In genomic region chr2:8912417-8912816, GRCm38 (mm10) we compare ENCODE assay signal across 30 mouse cellular contexts.
DNase-seq lines count a peak whose midpoint lies in the region; ATAC-seq and TF ChIP-seq lines count a peak whose summit lies in the region.
"Had no signal": no experiment of that assay in that cellular context is flagged by ENCODE, and none has a peak within 500 bp of the region (broad histone marks: within the 10 kb centered on the region; RNA-seq: fewer than 3 reads in every experiment).

No protein-coding gene starts in this region.

- H3K27ac ChIP-seq in forebrain, postnatal 0 days (ENCODE audit: low read depth, low read length), result no peak overlapping the region
- H3K27ac ChIP-seq: forebrain, embryonic 13.5 days; hindbrain, embryonic 13.5 days; limb, embryonic 13.5 days; midbrain, embryonic 12.5 days; neural tube, embryonic 13.5 days had no signal

- H3K4me2 ChIP-seq in forebrain, postnatal 0 days (ENCODE audit: low read depth), result no peak overlapping the region
- H3K4me2 ChIP-seq: forebrain, embryonic 13.5 days; heart, embryonic 12.5 days; hindbrain, embryonic 13.5 days; limb, embryonic 13.5 days; liver, embryonic 11.5 days; midbrain, embryonic 12.5 days; neural tube, embryonic 13.5 days had no signal

- no peaks in the 10 kb centered on the region for H3K27me3 ChIP-seq in forebrain, postnatal 0 days (ENCODE audit: insufficient read depth, low read length)
- H3K27me3 ChIP-seq: forebrain, embryonic 13.5 days; heart, embryonic 12.5 days; hindbrain, embryonic 13.5 days; limb, embryonic 13.5 days; megakaryocyte, embryonic 14.5 days; midbrain, embryonic 12.5 days; neural tube, embryonic 13.5 days had no signal

- H3K4me1 ChIP-seq in forebrain, postnatal 0 days (ENCODE audit: insufficient read depth), result no peaks in the 10 kb centered on the region
- H3K4me1 ChIP-seq: forebrain, embryonic 13.5 days; heart, embryonic 12.5 days; hindbrain, embryonic 13.5 days; limb, embryonic 13.5 days; megakaryocyte, embryonic 14.5 days; midbrain, embryonic 12.5 days; neural tube, embryonic 13.5 days had no signal

- no peak for TF ChIP-seq CTCF in forebrain, postnatal 0 days (IDR thresholded peaks at IDR 0.05; ENCODE audit: low read depth)

- peak; percentile 12 for DNase-seq in gastrocnemius, adult 18-20 months (ENCODE audit: low spot score)
- DNase-seq in gastrocnemius, postnatal 36 days, result no peak
- peak; percentile 34 for DNase-seq in lung, postnatal 10 days
- DNase-seq in lung, postnatal 4 days, result no peak
- DNase-seq in lung, postnatal 14 days, result peak; percentile 1
- no peak for DNase-seq in thymus, postnatal 10 days (ENCODE audit: low spot score in 2 of 2)
- no peak for DNase-seq in forebrain, postnatal 0 days
- DNase-seq: adrenal gland, adult 2 months; adrenal gland, postnatal 36 days; cerebellum, adult 2 months; cerebellum, postnatal 14 days; gastrocnemius, postnatal 14 days; heart, adult 18-20 months; heart, postnatal 4 days; kidney, postnatal 14 days; layer of hippocampus, adult 9-11 months; right cerebral cortex, postnatal 14 days; thymus, adult 2 months; thymus, postnatal 4 days had no signal

- no peaks in the 10 kb centered on the region for H3K9me3 ChIP-seq in forebrain, postnatal 0 days (ENCODE audit: low read length)
- H3K9me3 ChIP-seq: forebrain, embryonic 13.5 days; heart, embryonic 12.5 days; hindbrain, embryonic 13.5 days; limb, embryonic 13.5 days; megakaryocyte, embryonic 14.5 days; midbrain, embryonic 12.5 days; neural tube, embryonic 13.5 days had no signal

- no peak for ATAC-seq in forebrain, postnatal 0 days
- ATAC-seq: activated CD4-positive, CD25-positive, alpha-beta regulatory T cell, adult 4 months; CD4-positive, CD25-positive, alpha-beta regulatory T cell, adult 4 months; forebrain, embryonic 13.5 days; intestine, postnatal 0 days had no signal

- H3K4me3 ChIP-seq in forebrain, postnatal 0 days (ENCODE audit: low read depth, low read length), result no peak overlapping the region
- H3K4me3 ChIP-seq: forebrain, embryonic 13.5 days; heart, embryonic 12.5 days; hindbrain, embryonic 13.5 days; limb, embryonic 13.5 days; megakaryocyte, embryonic 14.5 days; midbrain, embryonic 12.5 days; neural tube, embryonic 13.5 days had no signal

- intact Hi-C loops in gastrocnemius, postnatal 36 days (cut with DNase I), result no loop called here

- H3K36me3 ChIP-seq in forebrain, postnatal 0 days (ENCODE audit: insufficient read depth), result no peaks in the 10 kb centered on the region
- H3K36me3 ChIP-seq: heart, embryonic 12.5 days; hindbrain, embryonic 13.5 days; limb, embryonic 13.5 days; midbrain, embryonic 12.5 days; neural tube, embryonic 13.5 days had no signal

- no peak overlapping the region for H3K9ac ChIP-seq in forebrain, postnatal 0 days
- H3K9ac ChIP-seq: forebrain, embryonic 13.5 days; heart, embryonic 12.5 days; hindbrain, embryonic 13.5 days; limb, embryonic 13.5 days; midbrain, embryonic 12.5 days; neural tube, embryonic 13.5 days had no signal

Comparison
In these comparisons a context has a peak if more than half of its experiments do, and no peak if none do; other contexts are left out.
1. DNase-seq: peak in gastrocnemius, adult 18-20 months (single experiment), lung, postnatal 10 days (single experiment) and lung, postnatal 14 days (single experiment); none in gastrocnemius, postnatal 36 days (0 of 2), lung, postnatal 4 days (0 of 2), thymus, postnatal 10 days (0 of 2) and forebrain, postnatal 0 days (single experiment).